Mouse (Mus musculus) stomach, embryonic 14.5 days (tissue): Measurements from ENCODE around the gene C87436. TPM values are rescaled to one million over a fixed set of nuclear protein-coding genes. Genes with fewer than 3 reads are reported as not detected.

ENCODE experiments used
- ATAC-seq: fragments of 200-750 bp; cut with Nextera tagmentation; 2 replicates; pipeline ENCODE4 v1.8.0; 2017; ENCODE audit warnings: low read depth, moderate TSS enrichment; ENCODE audit not compliant: insufficient number of reproducible peaks, insufficient read depth, low FRiP score
- H3K27ac ChIP-seq: fragments of 300-500 bp; sonication (generic); 2 replicates; pipeline ENCODE4 v1.5.1; 2014; ENCODE audit warnings: mild to moderate bottlenecking, low read length, moderate library complexity, mixed read lengths
- H3K27me3 ChIP-seq: fragments of 300-500 bp; sonication (generic); 2 replicates; pipeline ENCODE4 v1.6.1; 2014; ENCODE audit warnings: low read length, control low read depth, mixed read lengths; ENCODE audit not compliant: control insufficient read depth, insufficient read depth
- H3K36me3 ChIP-seq: fragments of 300-500 bp; sonication (generic); 2 replicates; pipeline ENCODE4 v1.6.1; 2014; ENCODE audit warnings: mild to moderate bottlenecking, control low read depth, low read length, moderate library complexity, mixed read lengths; ENCODE audit not compliant: control insufficient read depth, insufficient read depth
- H3K4me1 ChIP-seq: fragments of 300-500 bp; sonication (generic); 2 replicates; pipeline ENCODE4 v1.6.1; 2014; ENCODE audit warnings: low read length, control low read depth, mixed read lengths; ENCODE audit not compliant: control insufficient read depth, insufficient read depth
- H3K4me2 ChIP-seq: fragments of 300-500 bp; sonication (generic); replicated peaks from 2 replicates; pipeline ENCODE4 v1.6.1; 2014; ENCODE audit warnings: low read depth, low read length, control low read depth
- H3K4me3 ChIP-seq: fragments of 300-500 bp; sonication (generic); 2 replicates; pipeline ENCODE4 v1.5.1; 2014; ENCODE audit warnings: low read depth, low read length, control low read depth
- H3K9ac ChIP-seq: fragments of 300-500 bp; sonication (generic); replicated peaks from 2 replicates; pipeline ENCODE4 v1.6.1; 2014; ENCODE audit warnings: low read depth, mild to moderate bottlenecking, control low read depth, low read length, moderate library complexity, mixed read lengths
- H3K9me3 ChIP-seq: fragments of 300-500 bp; sonication (generic); 2 replicates; pipeline ENCODE4 v1.6.1; 2016; ENCODE audit warnings: low read depth, low read length, control low read depth; ENCODE audit not compliant: control insufficient read depth
- WGBS: fragments of 180-500 bp; shearing (Covaris S2); extraction: QIAGEN DNeasy Blood & Tissue Kit; methylation state at CpG from one replicate; pipeline ENCODE4 v1.1.7; 2014; 5-methylcytosine and 5-hydroxymethylcytosine counted together
- polyA plus RNA-seq: library from polyadenylated mRNA; unstranded; fragments of >200 nt; fragmentation: Nextera tagmentation; extraction: Ambion mirVana; gene quantifications from 2 replicates; pipeline ENCODE4 v1.2.1, GENCODE M21; 2014

C87436 gene
- polyA plus RNA-seq, 1 experiment from 2014 or later = 26.8 TPM

GRCm38 (mm10) chr6:86505671-86506070 is 67.5 kb downstream of the C87436 start:
- H3K36me3 ChIP-seq = no peaks in the 10 kb centered on the region
- no peaks in the 10 kb centered on the region for H3K27me3 ChIP-seq
- no peak overlapping the region for H3K27ac ChIP-seq
- 68% methylated on average over 7 of the region's 7 CpGs for WGBS
- H3K4me1 ChIP-seq = no peaks in the 10 kb centered on the region
- no peak overlapping the region for H3K4me3 ChIP-seq
- ATAC-seq = no peak
- no peak overlapping the region for H3K4me2 ChIP-seq
- H3K9me3 ChIP-seq = no peaks in the 10 kb centered on the region
- no peak overlapping the region for H3K9ac ChIP-seq

DNA sequence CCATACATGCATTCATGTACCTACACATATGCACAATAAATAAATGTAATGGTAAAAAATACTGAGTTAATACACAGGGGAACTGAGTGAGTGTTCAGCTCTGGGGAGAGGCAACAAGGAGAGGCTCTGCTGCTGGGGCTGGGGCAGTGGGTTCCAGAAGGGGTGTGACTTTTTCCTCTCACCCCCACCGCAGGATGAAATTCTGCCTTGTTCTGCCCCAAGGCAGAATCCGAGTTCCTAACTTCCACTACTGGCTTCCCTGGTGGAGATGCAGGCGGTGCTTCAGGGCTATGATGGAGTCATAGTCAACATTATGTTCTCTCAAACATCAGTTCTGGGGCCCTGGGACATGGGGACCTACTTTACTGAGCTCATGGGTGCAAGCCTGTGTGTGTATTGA is 68.1 kb downstream of the C87436 start:
- Histone ChIP-seq H3K27ac (no peak overlapping the region), H3K9me3 (no peaks in the 10 kb centered on the region), H3K27me3 (no peaks in the 10 kb centered on the region), H3K4me2 (no peak overlapping the region), H3K36me3 (no peaks in the 10 kb centered on the region), H3K4me1 (no peaks in the 10 kb centered on the region), H3K9ac (no peak overlapping the region), H3K4me3 (no peak overlapping the region)
- 81% methylated on average over 3 of the region's 3 CpGs for WGBS
- no peak for ATAC-seq

- Histone ChIP-seq H3K9ac (no peak overlapping the region), H3K36me3 (no peaks in the 10 kb centered on the region), H3K4me2 (no peak overlapping the region), H3K4me3 (no peak overlapping the region), H3K4me1 (no peaks in the 10 kb centered on the region), H3K27ac (no peak overlapping the region), H3K9me3 (no peaks in the 10 kb centered on the region), H3K27me3 (no peaks in the 10 kb centered on the region)
- ATAC-seq = no peak
Observed at GRCm38 (mm10) chr6:86507116-86507515, 68.9 kb downstream of the C87436 start.

GRCm38 (mm10) chr6:86508736-86509135 is 70.6 kb downstream of the C87436 start:
- Histone ChIP-seq H3K4me1 (no peaks in the 10 kb centered on the region), H3K4me3 (no peak overlapping the region), H3K4me2 (no peak overlapping the region), H3K9ac (no peak overlapping the region), H3K9me3 (no peaks in the 10 kb centered on the region), H3K36me3 (no peaks in the 10 kb centered on the region), H3K27ac (no peak overlapping the region), H3K27me3 (no peaks in the 10 kb centered on the region)
- WGBS = 82% methylated on average over 3 of the region's 3 CpGs
- ATAC-seq = no peak

DNA sequence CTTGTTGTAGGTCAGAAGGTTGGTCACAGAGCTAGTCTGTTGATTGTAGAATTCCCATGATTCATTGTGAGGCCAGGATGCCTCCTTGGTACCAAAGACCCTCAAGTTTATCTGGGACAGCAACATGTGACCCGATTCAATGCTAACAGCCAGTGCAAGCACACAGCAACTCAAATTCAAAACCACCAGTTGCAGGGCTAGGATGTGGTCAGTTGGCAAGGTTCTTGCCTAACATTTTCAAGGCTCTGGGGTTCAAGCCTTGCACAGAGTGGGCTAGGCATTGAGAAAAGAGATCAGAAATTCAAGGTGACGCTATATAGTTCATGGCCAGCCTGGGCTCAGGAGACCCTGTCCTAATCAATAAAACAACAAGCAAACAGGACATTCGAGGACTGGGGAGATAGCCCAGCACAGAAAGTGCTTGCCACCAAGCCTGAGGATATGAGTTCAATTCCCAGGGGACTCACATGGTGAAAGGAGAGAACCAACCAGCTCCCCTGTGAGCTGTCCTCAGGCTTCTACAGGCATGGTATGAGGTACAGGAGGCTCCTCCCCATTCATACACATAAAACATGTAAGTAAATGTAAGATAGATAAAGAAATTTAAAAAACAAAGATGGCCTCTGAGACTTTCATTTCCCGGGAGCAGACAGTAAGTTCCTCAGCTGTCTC is 71.2 kb downstream of the C87436 start:
- ATAC-seq = no peak
- 78% methylated on average over 4 of the region's 4 CpGs for WGBS
- Histone ChIP-seq H3K4me2 (no peak overlapping the region), H3K4me1 (no peaks in the 10 kb centered on the region), H3K36me3 (no peaks in the 10 kb centered on the region), H3K4me3 (no peak overlapping the region), H3K27me3 (no peaks in the 10 kb centered on the region), H3K9me3 (no peaks in the 10 kb centered on the region), H3K9ac (no peak overlapping the region), H3K27ac (no peak overlapping the region)

DNA sequence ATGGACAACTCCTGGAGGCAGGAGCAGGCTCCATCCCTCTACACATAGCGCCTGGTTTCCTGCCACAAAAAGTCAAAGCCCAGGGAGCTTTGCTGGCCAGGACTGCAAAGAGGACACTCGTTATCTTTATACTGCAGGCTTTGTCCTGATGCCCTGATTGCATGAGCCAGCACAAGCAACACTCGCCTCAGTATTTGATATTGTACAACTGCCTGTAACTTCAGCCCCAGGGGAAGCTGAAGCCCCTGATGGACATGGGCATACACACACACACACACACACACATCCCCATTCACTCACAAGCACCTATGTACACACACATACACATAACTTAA is 71.7 kb downstream of the C87436 start:
- H3K4me1 ChIP-seq = no peaks in the 10 kb centered on the region
- no peaks in the 10 kb centered on the region for H3K27me3 ChIP-seq
- no peak overlapping the region for H3K4me3 ChIP-seq
- no peak overlapping the region for H3K9ac ChIP-seq
- no peak overlapping the region for H3K27ac ChIP-seq
- H3K9me3 ChIP-seq = no peaks in the 10 kb centered on the region
- WGBS = 76% methylated on average over 3 of the region's 3 CpGs
- H3K4me2 ChIP-seq = no peak overlapping the region
- ATAC-seq = no peak
- H3K36me3 ChIP-seq = no peaks in the 10 kb centered on the region

GRCm38 (mm10) chr6:86510979-86511378 is 72.8 kb downstream of the C87436 start:
- WGBS = 51% methylated on average over 4 of the region's 4 CpGs

GRCm38 (mm10) chr6:86513296-86513695 is 75.1 kb downstream of the C87436 start:
- no peak overlapping the region for H3K9ac ChIP-seq
- ATAC-seq = no peak
- no peaks in the 10 kb centered on the region for H3K9me3 ChIP-seq
- H3K4me3 ChIP-seq = no peak overlapping the region
- no peaks in the 10 kb centered on the region for H3K36me3 ChIP-seq
- H3K27ac ChIP-seq = no peak overlapping the region
- H3K4me2 ChIP-seq = no peak overlapping the region
- H3K27me3 ChIP-seq = no peaks in the 10 kb centered on the region
- H3K4me1 ChIP-seq = no peaks in the 10 kb centered on the region
- 90% methylated on average over 4 of the region's 4 CpGs for WGBS

More at GRCm38 (mm10) chr6:86510979-86511378, 72.8 kb downstream of the C87436 start:
- Histone ChIP-seq H3K36me3 (no peaks in the 10 kb centered on the region), H3K4me3 (no peak overlapping the region), H3K9ac (no peak overlapping the region), H3K27me3 (no peaks in the 10 kb centered on the region), H3K9me3 (no peaks in the 10 kb centered on the region), H3K4me2 (no peak overlapping the region), H3K27ac (no peak overlapping the region), H3K4me1 (no peaks in the 10 kb centered on the region)
- no peak for ATAC-seq

DNA sequence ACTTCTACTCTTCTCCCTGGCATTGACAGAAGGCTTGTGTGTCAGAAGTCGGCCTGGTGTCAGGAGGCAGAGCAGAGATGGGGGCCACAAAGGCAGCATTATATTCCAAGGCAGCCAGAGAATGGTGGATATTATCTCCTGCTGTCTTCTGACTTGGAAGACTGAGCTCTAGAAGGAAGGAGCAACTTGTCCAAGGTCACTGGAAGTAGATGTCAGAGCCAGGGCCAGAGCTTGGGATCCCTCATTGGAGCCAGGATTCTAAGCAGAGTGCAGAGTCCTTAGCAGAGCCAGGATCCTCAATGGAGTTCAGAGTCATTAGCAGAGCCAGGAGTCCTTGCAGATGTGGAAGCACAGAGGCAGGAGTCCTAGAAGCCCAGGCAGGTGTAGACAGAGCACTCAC is 77.8 kb downstream of the C87436 start:
- Histone ChIP-seq H3K36me3 (no peaks in the 10 kb centered on the region), H3K27ac (no peak overlapping the region), H3K9me3 (no peaks in the 10 kb centered on the region), H3K27me3 (no peaks in the 10 kb centered on the region), H3K4me3 (no peak overlapping the region), H3K9ac (no peak overlapping the region), H3K4me1 (no peaks in the 10 kb centered on the region), H3K4me2 (no peak overlapping the region)
- 72% methylated on average over 1 of the region's 1 CpGs for WGBS
- ATAC-seq = no peak
